In the genomic region with DNA sequence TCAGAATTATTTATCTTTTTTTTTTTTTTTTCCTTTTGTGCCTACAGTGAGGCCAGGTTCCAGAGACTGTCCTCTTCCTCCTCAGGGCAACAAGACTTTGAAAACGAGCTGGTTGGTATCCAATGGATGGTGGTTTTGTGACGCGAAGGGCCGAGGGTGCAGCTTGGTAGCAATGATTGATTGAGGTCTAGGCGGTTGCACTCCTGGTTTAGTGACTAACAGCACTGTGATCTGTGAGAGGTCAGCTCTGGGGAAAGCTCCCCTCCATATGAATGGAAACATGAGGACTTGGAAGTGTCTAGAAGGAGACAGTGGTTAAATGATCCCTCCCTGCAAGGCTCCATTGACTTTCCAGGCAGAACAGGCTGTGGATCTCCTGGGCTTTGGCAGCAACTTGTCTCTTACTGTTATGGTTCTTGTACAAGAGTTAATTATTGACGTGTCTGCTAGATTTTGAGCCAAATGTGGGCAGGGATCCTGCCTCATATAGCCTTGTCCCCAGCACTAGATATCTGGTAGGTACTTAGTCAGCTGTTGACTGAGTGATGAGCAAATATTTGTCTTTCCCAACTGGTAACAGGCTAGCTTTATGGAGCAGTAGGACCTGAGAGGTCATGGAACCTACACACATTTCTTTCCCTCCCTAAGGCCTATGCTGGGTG, we compare ENCODE assay signal across 19 mouse cellular contexts. TPM values are rescaled to one million over a fixed set of nuclear protein-coding genes. Genes with fewer than 3 reads are reported as not detected.
DNase-seq lines count a peak whose midpoint lies in the region; ATAC-seq and TF ChIP-seq lines count a peak whose summit lies in the region.
"Had no signal": no experiment of that assay in that cellular context is flagged by ENCODE, and none has a peak within 500 bp of the region (broad histone marks: within the 10 kb centered on the region; RNA-seq: fewer than 3 reads in every experiment).

No protein-coding gene starts in this region.

- TF ChIP-seq CTCF in lung, embryonic 14.5 days (IDR thresholded peaks at IDR 0.05; ENCODE audit: low read depth), result no peak
- no peak for TF ChIP-seq CTCF in lung, postnatal 0 days (IDR thresholded peaks at IDR 0.05)

- 45% methylated on average over 6 of the region's 6 CpGs for WGBS in lung, embryonic 14.5 days
- WGBS in lung, postnatal 0 days, result 51% methylated on average over 6 of the region's 6 CpGs

- no peak overlapping the region for H3K27ac ChIP-seq in lung, embryonic 14.5 days (ENCODE audit: low read depth)
- H3K27ac ChIP-seq in lung, postnatal 0 days (ENCODE audit: low read length), result no peak overlapping the region

- H3K9ac ChIP-seq in lung, embryonic 14.5 days, result no peak overlapping the region
- no peak overlapping the region for H3K9ac ChIP-seq in lung, postnatal 0 days (replicated peaks; ENCODE audit: low read depth)

- no peaks in the 10 kb centered on the region for H3K9me3 ChIP-seq in lung, embryonic 14.5 days (ENCODE audit: low read depth, low read length)
- no peaks in the 10 kb centered on the region for H3K9me3 ChIP-seq in lung, postnatal 0 days (ENCODE audit: low read length)
- H3K9me3 ChIP-seq: megakaryocyte, embryonic 14.5 days had no signal

- peak; percentile 54; the same call in 1 of the 2 replicates for TF ChIP-seq EP300 in lung, postnatal 0 days (IDR thresholded peaks at IDR 0.05)

- no peaks in the 10 kb centered on the region for H3K27me3 ChIP-seq in lung, embryonic 14.5 days (ENCODE audit: insufficient read depth, low read length)
- H3K27me3 ChIP-seq in lung, postnatal 0 days (replicated peaks; ENCODE audit: insufficient read depth, low read length), result no peaks in the 10 kb centered on the region
- H3K27me3 ChIP-seq: CH12.LX; megakaryocyte, embryonic 14.5 days had no signal

- H3K4me1 ChIP-seq in lung, embryonic 14.5 days (ENCODE audit: insufficient read depth), result 0 out of 2 replicates have a peak, but pooled peaks cover 3% of the 10 kb centered on the region
- no peaks in the 10 kb centered on the region for H3K4me1 ChIP-seq in lung, postnatal 0 days (ENCODE audit: insufficient read depth, low read depth, low read length)

- H3K36me3 ChIP-seq in lung, embryonic 14.5 days (ENCODE audit: insufficient read depth), result peaks cover 27% of the 10 kb centered on the region; the same call in 1 of the 2 replicates
- peaks cover 39% of the 10 kb centered on the region for H3K36me3 ChIP-seq in lung, postnatal 0 days (ENCODE audit: insufficient read depth, low read length)

- H3K4me3 ChIP-seq in lung, embryonic 14.5 days (ENCODE audit: low read depth, low read length), result no peak overlapping the region
- no peak overlapping the region for H3K4me3 ChIP-seq in lung, postnatal 0 days (ENCODE audit: low read depth, low read length)
- H3K4me3 ChIP-seq: megakaryocyte, embryonic 14.5 days had no signal

- DNase-seq in lung, embryonic 14.5 days, result peak; percentile 67
- no peak for DNase-seq in lung, postnatal 14 days
- DNase-seq in kidney, postnatal 36 days, result peak; percentile 32 to 82
- peak; percentile 83 for DNase-seq in lung, postnatal 0 days (ENCODE audit: low spot score)
- no peak for DNase-seq in left cerebral cortex, postnatal 36 days (ENCODE audit: low spot score in 2 of 2)
- DNase-seq in gastrocnemius, adult 18-20 months (ENCODE audit: low spot score), result no peak
- DNase-seq in cerebellum, postnatal 14 days, result no peak
- DNase-seq: cerebellum, adult 2 months; gastrocnemius, postnatal 10 days; heart, postnatal 36 days; layer of hippocampus, postnatal 36 days; thymus, postnatal 36 days had no signal

- intact Hi-C loops in left cerebral cortex, postnatal 36 days (cut with DNase I), result no loop called here

- no peak overlapping the region for H3K4me2 ChIP-seq in lung, embryonic 14.5 days
- no peak overlapping the region for H3K4me2 ChIP-seq in lung, postnatal 0 days (replicated peaks; ENCODE audit: low read depth, low read length)
- H3K4me2 ChIP-seq: heart, embryonic 11.5 days had no signal

- peak; percentile 80 for ATAC-seq in lung, embryonic 14.5 days (ENCODE audit: insufficient read depth)
- peak; percentile 75 for ATAC-seq in lung, postnatal 0 days
- ATAC-seq: forebrain, embryonic 16.5 days; inflammation-experienced regulatory T-cells, adult 6 months had no signal

RNA-seq across cellular contexts. Expression of a gene that starts 10.1 kb away (rescaled TPM):
- 10.4 and 10.9 TPM in 2 replicates for polyA plus RNA-seq in lung, embryonic 14.5 days (2014; fragmentation: Nextera tagmentation; extraction: Ambion mirVana)
- polyA plus RNA-seq in lung, postnatal 0 days (2015; fragmentation: Nextera tagmentation; extraction: Ambion mirVana), result 22.7 and 25.1 TPM in 2 replicates
- 10 to 100 TPM; 13.8 to 20.6 TPM for total RNA-seq in left cerebral cortex, postnatal 36 days (2021)
- total RNA-seq in gastrocnemius, adult 18-20 months (2021), result 10 to 100 TPM; 14.5 to 15.6 TPM

RNA-seq across cellular contexts. Expression of a gene that starts 17.4 kb away (rescaled TPM):
- polyA plus RNA-seq in lung, embryonic 14.5 days (2014; fragmentation: Nextera tagmentation; extraction: Ambion mirVana), result 1.1 TPM in 2 replicates
- 1.1 and 2.1 TPM in 2 replicates for polyA plus RNA-seq in lung, postnatal 0 days (2015; fragmentation: Nextera tagmentation; extraction: Ambion mirVana)
- total RNA-seq in left cerebral cortex, postnatal 36 days (2021), result under 1 TPM in 1 of 2 experiments, not detected in 1; 0.20 TPM
- total RNA-seq in gastrocnemius, adult 18-20 months (2021), result under 1 TPM; 0.23 to 0.26 TPM
- total RNA-seq: CH12.LX; monocyte, adult 5-6 weeks had no signal
- polyA plus RNA-seq: inflammation-experienced regulatory T-cells, adult 6 months; neural tube, embryonic 14.5 days had no signal

RNA-seq across cellular contexts. Expression of a gene that starts 48.1 kb away (rescaled TPM):
- polyA plus RNA-seq in lung, embryonic 14.5 days (2014; fragmentation: Nextera tagmentation; extraction: Ambion mirVana), result 83.7 and 92.5 TPM in 2 replicates
- polyA plus RNA-seq in lung, postnatal 0 days (2015; fragmentation: Nextera tagmentation; extraction: Ambion mirVana), result 51.9 and 57.5 TPM in 2 replicates
- 10 to 100 TPM; 26.0 to 27.3 TPM for total RNA-seq in left cerebral cortex, postnatal 36 days (2021)
- 10 to 100 TPM in 1 of 2 experiments, 1 to 10 TPM in 1; 9.9 to 10.9 TPM for total RNA-seq in gastrocnemius, adult 18-20 months (2021)

RNA-seq across cellular contexts. Expression of a gene that starts 59.3 kb away (rescaled TPM):
- polyA plus RNA-seq in lung, embryonic 14.5 days (2014; fragmentation: Nextera tagmentation; extraction: Ambion mirVana), result 0.08 TPM in 1 of 2 replicates, not detected in the other
- polyA plus RNA-seq in lung, postnatal 0 days (2015; fragmentation: Nextera tagmentation; extraction: Ambion mirVana), result 0.16 TPM in 1 of 2 replicates, not detected in the other
- total RNA-seq in left cerebral cortex, postnatal 36 days (2021), result under 1 TPM; 0.69 to 0.77 TPM
- not detected for total RNA-seq in gastrocnemius, adult 18-20 months (2021)
- total RNA-seq: CH12.LX; gastrocnemius, postnatal 10 days; heart, postnatal 36 days; monocyte, adult 5-6 weeks had no signal
- polyA plus RNA-seq: heart, embryonic 11.5 days; inflammation-experienced regulatory T-cells, adult 6 months had no signal

Comparison
In these comparisons a context has a peak if more than half of its experiments do, and no peak if none do; other contexts are left out.
1. DNase-seq: peak in lung, embryonic 14.5 days (single experiment), kidney, postnatal 36 days (2 of 2) and lung, postnatal 0 days (single experiment); none in lung, postnatal 14 days (single experiment), left cerebral cortex, postnatal 36 days (0 of 2), gastrocnemius, adult 18-20 months (single experiment) and cerebellum, postnatal 14 days (0 of 2).